17 mouse cellular contexts compared by ENCODE assay signal in the genomic region with DNA sequence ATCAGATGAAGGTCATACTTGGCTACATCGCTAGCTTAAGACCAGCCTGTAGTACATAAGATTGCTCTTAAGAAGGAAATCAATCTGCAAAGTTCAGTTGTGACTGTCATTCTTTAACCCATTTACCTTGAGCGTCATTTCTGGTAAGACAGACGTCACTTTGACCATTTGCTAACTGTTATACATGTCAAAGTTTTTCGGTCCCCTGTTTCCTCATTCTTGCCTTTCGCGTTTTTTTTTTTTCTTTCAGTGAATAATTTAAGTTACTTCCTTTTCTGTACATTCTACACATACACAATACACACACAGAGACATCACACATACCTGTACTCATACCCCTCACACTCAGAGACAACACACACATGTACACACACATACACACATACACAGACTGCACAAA.
"Had no signal": no experiment of that assay in that cellular context is flagged by ENCODE, and none has a peak within 500 bp of the region (broad histone marks: within the 10 kb centered on the region; RNA-seq: fewer than 3 reads in every experiment).

No protein-coding gene starts in this region.

- H3K4me3 ChIP-seq: liver, embryonic 13.5 days; liver, embryonic 15.5 days; lung, embryonic 15.5 days; midbrain, embryonic 10.5 days; midbrain, embryonic 12.5 days; midbrain, embryonic 15.5 days; neural tube, embryonic 12.5 days; stomach, embryonic 15.5 days had no signal

- H3K27me3 ChIP-seq: liver, embryonic 13.5 days; liver, embryonic 15.5 days; lung, embryonic 15.5 days; midbrain, embryonic 12.5 days; midbrain, embryonic 15.5 days; neural tube, embryonic 12.5 days; stomach, embryonic 15.5 days had no signal

- ATAC-seq: liver, postnatal 0 days; midbrain, embryonic 15.5 days had no signal

- H3K36me3 ChIP-seq: liver, embryonic 13.5 days; liver, embryonic 15.5 days; lung, embryonic 15.5 days; midbrain, embryonic 10.5 days; midbrain, embryonic 12.5 days; midbrain, embryonic 15.5 days; neural tube, embryonic 12.5 days; stomach, embryonic 15.5 days had no signal

- H3K4me1 ChIP-seq: liver, embryonic 15.5 days; lung, embryonic 15.5 days; midbrain, embryonic 12.5 days; midbrain, embryonic 15.5 days; neural tube, embryonic 12.5 days; stomach, embryonic 15.5 days had no signal

- H3K27ac ChIP-seq: liver, embryonic 13.5 days; liver, embryonic 15.5 days; lung, embryonic 15.5 days; midbrain, embryonic 10.5 days; midbrain, embryonic 12.5 days; midbrain, embryonic 15.5 days; neural tube, embryonic 12.5 days; stomach, embryonic 15.5 days; stomach, postnatal 0 days had no signal

- DNase-seq: liver, embryonic 13.5 days; liver, postnatal 0 days; lung, adult 2 months; lung, postnatal 10 days; lung, postnatal 4 days; right cerebral cortex, postnatal 14 days; thymus, adult 2 months; thymus, postnatal 25 days; thymus, postnatal 4 days had no signal

- H3K4me2 ChIP-seq: liver, embryonic 13.5 days; liver, embryonic 15.5 days; lung, embryonic 15.5 days; midbrain, embryonic 12.5 days; midbrain, embryonic 15.5 days; neural tube, embryonic 12.5 days; stomach, embryonic 15.5 days had no signal

- H3K9ac ChIP-seq: liver, embryonic 13.5 days; liver, embryonic 15.5 days; liver, postnatal 0 days; lung, embryonic 15.5 days; midbrain, embryonic 12.5 days; midbrain, embryonic 15.5 days; neural tube, embryonic 12.5 days; stomach, embryonic 15.5 days had no signal

- H3K9me3 ChIP-seq: liver, embryonic 13.5 days; liver, embryonic 15.5 days; lung, embryonic 15.5 days; midbrain, embryonic 10.5 days; midbrain, embryonic 12.5 days; midbrain, embryonic 15.5 days; neural tube, embryonic 12.5 days; stomach, embryonic 15.5 days had no signal
